Mouse (Mus musculus) forebrain, postnatal 0 days (tissue): ENCODE measurements around the gene Dmc1. TPM values are rescaled to one million over a fixed set of nuclear protein-coding genes. Genes with fewer than 3 reads are reported as not detected.

ENCODE experiments used
- ATAC-seq: fragments of 200-750 bp; cut with Nextera tagmentation; 2 replicates; pipeline ENCODE4 v1.8.0; 2017; ENCODE audit warnings: mild to moderate bottlenecking, moderate library complexity
- DNase-seq: peaks from one replicate; pipeline ENCODE4 v3.0.0-alpha.2; 2015
- H3K27ac ChIP-seq: fragments of 300-500 bp; sonication (generic); 2 replicates; pipeline ENCODE4 v1.5.1; 2014; ENCODE audit warnings: low read depth, mild to moderate bottlenecking, antibody characterized with exemption, low read length, moderate library complexity, mixed read lengths
- H3K27me3 ChIP-seq: fragments of 300-500 bp; sonication (generic); 2 replicates; pipeline ENCODE4 v1.6.1; 2014; ENCODE audit warnings: mild to moderate bottlenecking, low read length, mixed read lengths; ENCODE audit not compliant: insufficient read depth
- H3K36me3 ChIP-seq: fragments of 300-500 bp; sonication (generic); 2 replicates; pipeline ENCODE4 v1.6.1; 2014; ENCODE audit warnings: mild to moderate bottlenecking, moderate library complexity; ENCODE audit not compliant: insufficient read depth
- H3K4me1 ChIP-seq: fragments of 300-500 bp; sonication (generic); 2 replicates; pipeline ENCODE4 v1.6.1; 2014; ENCODE audit warnings: antibody characterized with exemption; ENCODE audit not compliant: insufficient read depth
- H3K4me2 ChIP-seq: fragments of 300-500 bp; sonication (generic); 2 replicates; pipeline ENCODE4 v1.6.1; 2014; ENCODE audit warnings: low read depth, mild to moderate bottlenecking, moderate library complexity
- H3K4me3 ChIP-seq: fragments of 300-500 bp; sonication (generic); 2 replicates; pipeline ENCODE4 v1.5.1; 2014; ENCODE audit warnings: low read depth, low read length, mixed read lengths
- H3K9ac ChIP-seq: fragments of 300-500 bp; sonication (generic); 2 replicates; pipeline ENCODE4 v1.6.1; 2014; ENCODE audit warnings: mild to moderate bottlenecking
- H3K9me3 ChIP-seq: fragments of 300-500 bp; sonication (generic); 2 replicates; pipeline ENCODE4 v1.6.1; 2016; ENCODE audit warnings: low read length
- CTCF ChIP-seq: sonication (generic); IDR thresholded peaks from 2 replicates; pipeline ENCODE4 v1.5.1; 2016; ENCODE audit warnings: antibody characterized with exemption, control low read depth, low read depth
- WGBS: fragments of 180-500 bp; shearing (Covaris S2); extraction: QIAGEN DNeasy Blood & Tissue Kit; methylation state at CpG from one replicate; pipeline ENCODE4 v1.1.7; 2014; 5-methylcytosine and 5-hydroxymethylcytosine counted together
- polyA plus RNA-seq: library from polyadenylated mRNA; unstranded; fragments of >200 nt; fragmentation: Nextera tagmentation; extraction: Ambion mirVana; gene quantifications from 2 replicates; pipeline ENCODE4 v1.2.1, GENCODE M21; 2015
- total RNA-seq: library from RNA; depleted of rRNA; stranded (reverse); fragments of >200 nt; gene quantifications from 2 replicates; pipeline ENCODE4 v1.2.3, GENCODE M21; 2014

Dmc1 gene
- total and polyA plus RNA-seq, 2 experiments from 2014 or later, result 0.44 to 1.8 TPM

GRCm38 (mm10) chr15:79546410-79547288, 58.3 kb downstream of the Dmc1 start, which contains the start of gene Ddx17:
TSS of gene Ddx17 (minus strand) at chr15:79546741.
- Histone ChIP-seq H3K9me3 (no peaks in the 10 kb centered on the region), H3K4me3 (peak within 1 kb of the TSS; percentile 77), H3K4me2 (peak within 1 kb of the TSS; percentile 65), H3K27ac (peak within 1 kb of the TSS; percentile 99), H3K36me3 (peaks cover 15% of the 10 kb centered on the region), H3K27me3 (no peaks in the 10 kb centered on the region), H3K4me1 (peaks cover 15% of the 10 kb centered on the region; the same call in 1 of the 2 replicates), H3K9ac (peak within 1 kb of the TSS; percentile 98)
- DNase-seq, result peak; percentile 100
- TF ChIP-seq CTCF, result no peak
- 3% methylated on average over 84 of the region's 84 CpGs for WGBS
- ATAC-seq, result peak; percentile 98

- Histone ChIP-seq H3K4me2 (peak overlapping the region; percentile 57), H3K36me3 (peaks cover 19% of the 10 kb centered on the region), H3K27me3 (no peaks in the 10 kb centered on the region), H3K9me3 (no peaks in the 10 kb centered on the region), H3K4me1 (peaks cover 15% of the 10 kb centered on the region; the same call in 1 of the 2 replicates), H3K27ac (peak overlapping the region; percentile 99), H3K4me3 (peak overlapping the region; percentile 77), H3K9ac (peak overlapping the region; percentile 98)
- no peak for DNase-seq
- 2% methylated on average over 52 of the region's 52 CpGs for WGBS
- ATAC-seq, result peak; percentile 64
- TF ChIP-seq CTCF, result no peak
Observed at GRCm38 (mm10) chr15:79545921-79546399, 58.9 kb downstream of the Dmc1 start.

GRCm38 (mm10) chr15:79545496-79545895, 59.4 kb downstream of the Dmc1 start:
- peak overlapping the region; percentile 98 for H3K9ac ChIP-seq
- no peak for TF ChIP-seq CTCF

GRCm38 (mm10) chr15:79543968-79544367, 60.9 kb downstream of the Dmc1 start:
- Histone ChIP-seq H3K9me3 (no peaks in the 10 kb centered on the region), H3K4me1 (peaks cover 15% of the 10 kb centered on the region; the same call in 1 of the 2 replicates), H3K9ac (no peak overlapping the region), H3K27me3 (no peaks in the 10 kb centered on the region), H3K36me3 (peaks cover 38% of the 10 kb centered on the region), H3K4me3 (no peak overlapping the region; the same call in 1 of the 2 replicates), H3K4me2 (peak overlapping the region; percentile 57; the same call in 1 of the 2 replicates), H3K27ac (no peak overlapping the region)
- 95% methylated on average over 3 of the region's 3 CpGs for WGBS
- DNase-seq (no peak), ATAC-seq (no peak)
- TF ChIP-seq CTCF, result no peak

More at GRCm38 (mm10) chr15:79545496-79545895, 59.4 kb downstream of the Dmc1 start:
- H3K9me3 ChIP-seq, result no peaks in the 10 kb centered on the region
- no peak for ATAC-seq
- no peak for DNase-seq
- peak overlapping the region; percentile 57 for H3K4me2 ChIP-seq
- H3K27me3 ChIP-seq, result no peaks in the 10 kb centered on the region
- 1% methylated on average over 3 of the region's 3 CpGs for WGBS
- H3K27ac ChIP-seq, result peak overlapping the region; percentile 99
- H3K36me3 ChIP-seq, result peaks cover 24% of the 10 kb centered on the region
- H3K4me1 ChIP-seq, result peaks cover 15% of the 10 kb centered on the region; the same call in 1 of the 2 replicates
- H3K4me3 ChIP-seq, result peak overlapping the region; percentile 77

GRCm38 (mm10) chr15:79533796-79534195, 71.1 kb downstream of the Dmc1 start:
- Histone ChIP-seq H3K27me3 (no peaks in the 10 kb centered on the region), H3K9me3 (no peaks in the 10 kb centered on the region), H3K9ac (no peak overlapping the region), H3K27ac (no peak overlapping the region), H3K36me3 (peaks cover 93% of the 10 kb centered on the region), H3K4me2 (no peak overlapping the region), H3K4me1 (no peaks in the 10 kb centered on the region), H3K4me3 (no peak overlapping the region)
- no peak for ATAC-seq
- DNase-seq, result no peak
- 86% methylated on average over 3 of the region's 3 CpGs for WGBS
- no peak for TF ChIP-seq CTCF

GRCm38 (mm10) chr15:79529935-79530334, 75.0 kb downstream of the Dmc1 start:
- Histone ChIP-seq H3K36me3 (peaks cover 76% of the 10 kb centered on the region), H3K4me3 (no peak overlapping the region), H3K27me3 (no peaks in the 10 kb centered on the region), H3K9ac (no peak overlapping the region), H3K4me2 (no peak overlapping the region), H3K27ac (no peak overlapping the region), H3K4me1 (no peaks in the 10 kb centered on the region), H3K9me3 (no peaks in the 10 kb centered on the region)
- TF ChIP-seq CTCF, result no peak
- 80% methylated on average over 7 of the region's 7 CpGs for WGBS
- ATAC-seq (no peak; the same call in 1 of the 2 replicates), DNase-seq (no peak)
